Mouse (Mus musculus) duodenum, adult 2 months (tissue): ENCODE results near the gene Sema4f. TPM values are rescaled to one million over a fixed set of nuclear protein-coding genes. Genes with fewer than 3 reads are reported as not detected.

ENCODE experiments used
- polyA plus RNA-seq: library from polyadenylated mRNA; depleted of rRNA; stranded (reverse); fragments of >200 nt; gene quantifications from 2 replicates; pipeline ENCODE4 v1.2.3, GENCODE M21; 2012; ENCODE audit warnings: low replicate concordance; rRNA removed

Gene Sema4f
- 0.37 and 0.41 TPM in 2 replicates for polyA plus RNA-seq

GRCm38 (mm10) chr6:82939167-82939912 lies at the start of gene Sema4f:
TSS of gene Sema4f (minus strand) at chr6:82939769.

GRCm38 (mm10) chr6:82946651-82947050 lies 7.1 kb upstream of the Sema4f start, which contains the start of gene M1ap:
TSS of gene M1ap (plus strand) at chr6:82946902.

Other genes starting within 250 kb of the Sema4f start
- 2.7 and 4.2 TPM in 2 replicates for gene Pole4, start 234.4 kb downstream of the Sema4f start, polyA plus RNA-seq
- 2.4 and 3.1 TPM in 2 replicates for gene Hk2, start 165.3 kb downstream of the Sema4f start, polyA plus RNA-seq
- 0.46 TPM in 1 of 2 replicates, not detected in the other for gene M1ap, start 7.1 kb upstream of the Sema4f start, polyA plus RNA-seq
- 5.2 and 5.9 TPM in 2 replicates for gene Dok1, start 93.7 kb upstream of the Sema4f start, polyA plus RNA-seq
- 0.98 and 1.3 TPM in 2 replicates for gene Loxl3, start 94.4 kb upstream of the Sema4f start, polyA plus RNA-seq
- gene Aup1, start 114.8 kb upstream of the Sema4f start, polyA plus RNA-seq = 823 and 950 TPM in 2 replicates
- gene Htra2, start 115.5 kb upstream of the Sema4f start, polyA plus RNA-seq = 24.9 and 33.2 TPM in 2 replicates
- gene Dqx1, start 118.1 kb upstream of the Sema4f start, polyA plus RNA-seq = 38.3 and 46.4 TPM in 2 replicates
- 6.0 and 9.6 TPM in 2 replicates for gene Tlx2, start 130.5 kb upstream of the Sema4f start, polyA plus RNA-seq
- 6.3 and 8.7 TPM in 2 replicates for gene Pcgf1, start 138.1 kb upstream of the Sema4f start, polyA plus RNA-seq
- 1.1 and 1.3 TPM in 2 replicates for gene Lbx2, start 146.6 kb upstream of the Sema4f start, polyA plus RNA-seq
- 10.7 and 21.4 TPM in 2 replicates for gene Ccdc142, start 161.8 kb upstream of the Sema4f start, polyA plus RNA-seq
- gene Gm42688, start 161.8 kb upstream of the Sema4f start, polyA plus RNA-seq = 5.3 and 7.2 TPM in 2 replicates
- gene Mrpl53, start 169.3 kb upstream of the Sema4f start, polyA plus RNA-seq = 55.7 and 58.1 TPM in 2 replicates
- 51.8 and 63.1 TPM in 2 replicates for gene Mogs, start 175.7 kb upstream of the Sema4f start, polyA plus RNA-seq
- gene Wbp1, start 181.8 kb upstream of the Sema4f start, polyA plus RNA-seq = 246 and 297 TPM in 2 replicates
- gene Ino80b, start 185.7 kb upstream of the Sema4f start, polyA plus RNA-seq = 48.4 and 118 TPM in 2 replicates
- 115 and 204 TPM in 2 replicates for gene Rtkn, start 195.7 kb upstream of the Sema4f start, polyA plus RNA-seq
- 1.0 and 1.3 TPM in 2 replicates for gene Wdr54, start 216.6 kb upstream of the Sema4f start, polyA plus RNA-seq
- gene 1700003E16Rik, start 216.6 kb upstream of the Sema4f start, polyA plus RNA-seq = 0.15 and 0.22 TPM in 2 replicates
- gene Dctn1, start 226.2 kb upstream of the Sema4f start, polyA plus RNA-seq = 119 and 175 TPM in 2 replicates